In genomic region chr8:88825816-88826215, GRCm38 (mm10) we compare ENCODE assay signal across 14 mouse cellular contexts.
A peak's percentile ranks its signal among the peaks of the same experiment; 100 is the strongest.
DNase-seq lines count a peak whose midpoint lies in the region; ATAC-seq and TF ChIP-seq lines count a peak whose summit lies in the region.
"Had no signal": no experiment of that assay in that cellular context is flagged by ENCODE, and none has a peak within 500 bp of the region (broad histone marks: within the 10 kb centered on the region; RNA-seq: fewer than 3 reads in every experiment).

No protein-coding gene starts in this region.

- DNase-seq in heart, embryonic 10.5 days (ENCODE audit: low spot score) = peak; percentile 20
- DNase-seq in heart, postnatal 25 days (ENCODE audit: low spot score) = no peak
- no peak for DNase-seq in liver, postnatal 0 days
- DNase-seq in liver, embryonic 11.5 days (ENCODE audit: low spot score) = no peak
- DNase-seq in kidney, postnatal 25 days = peak; percentile 40 to 54
- no peak for DNase-seq in embryo, embryonic 9.5 days (ENCODE audit: extremely low spot score)
- DNase-seq: cerebellum, adult 11 months; cerebellum, postnatal 25 days; heart, postnatal 36 days; lung, postnatal 14 days; thymus, postnatal 4 days had no signal

- H3K36me3 ChIP-seq in heart, embryonic 10.5 days = no peaks in the 10 kb centered on the region
- H3K36me3 ChIP-seq in liver, postnatal 0 days (replicated peaks; ENCODE audit: insufficient read depth, low read length) = no peaks in the 10 kb centered on the region
- no peaks in the 10 kb centered on the region for H3K36me3 ChIP-seq in liver, embryonic 11.5 days (ENCODE audit: control insufficient read depth, insufficient read depth, low read length)
- H3K36me3 ChIP-seq: embryonic facial prominence, embryonic 13.5 days; limb, embryonic 15.5 days had no signal

- H3K9ac ChIP-seq in liver, postnatal 0 days (replicated peaks) = no peak overlapping the region
- no peak overlapping the region for H3K9ac ChIP-seq in liver, embryonic 11.5 days (ENCODE audit: low read depth, low read length)
- H3K9ac ChIP-seq: embryonic facial prominence, embryonic 13.5 days; limb, embryonic 15.5 days had no signal

- no peaks in the 10 kb centered on the region for H3K27me3 ChIP-seq in heart, embryonic 10.5 days (ENCODE audit: insufficient read depth, poor library complexity, severe bottlenecking)
- no peaks in the 10 kb centered on the region for H3K27me3 ChIP-seq in liver, postnatal 0 days (ENCODE audit: insufficient read depth, low read length)
- H3K27me3 ChIP-seq in liver, embryonic 11.5 days (replicated peaks; ENCODE audit: control insufficient read depth, insufficient read depth, low read length) = no peaks in the 10 kb centered on the region
- H3K27me3 ChIP-seq: embryonic facial prominence, embryonic 13.5 days; limb, embryonic 15.5 days had no signal

- no peaks in the 10 kb centered on the region for H3K4me1 ChIP-seq in heart, embryonic 10.5 days
- no peaks in the 10 kb centered on the region for H3K4me1 ChIP-seq in liver, postnatal 0 days (ENCODE audit: insufficient read depth)
- H3K4me1 ChIP-seq in liver, embryonic 11.5 days (replicated peaks; ENCODE audit: control insufficient read depth, insufficient read depth, low read length) = no peaks in the 10 kb centered on the region
- no peaks in the 10 kb centered on the region for H3K4me1 ChIP-seq in cortical plate, adult 2 months (ENCODE audit: control insufficient read depth, insufficient read depth, low read length)
- H3K4me1 ChIP-seq: embryonic facial prominence, embryonic 13.5 days; limb, embryonic 15.5 days had no signal

- no peak for TF ChIP-seq EP300 in liver, postnatal 0 days (IDR thresholded peaks at IDR 0.05; ENCODE audit: low read depth)

- 54% methylated on average over 5 of the region's 5 CpGs for WGBS in heart, embryonic 10.5 days
- WGBS in liver, postnatal 0 days (ENCODE audit: insufficient replicate concordance) = 44% methylated on average over 5 of the region's 5 CpGs
- 53% methylated on average over 5 of the region's 5 CpGs for WGBS in liver, embryonic 11.5 days

- intact Hi-C loops in heart, postnatal 25 days (cut with DNase I) = no loop called here

- ATAC-seq in liver, postnatal 0 days = no peak
- no peak for ATAC-seq in liver, embryonic 11.5 days (replicated peaks; ENCODE audit: low FRiP score)

- H3K27ac ChIP-seq in heart, embryonic 10.5 days = no peak overlapping the region
- H3K27ac ChIP-seq in liver, postnatal 0 days (ENCODE audit: low read depth) = no peak overlapping the region
- no peak overlapping the region for H3K27ac ChIP-seq in liver, embryonic 11.5 days (ENCODE audit: low read depth, low read length)
- no peak overlapping the region for H3K27ac ChIP-seq in cortical plate, adult 2 months (ENCODE audit: insufficient read depth, low read length)
- H3K27ac ChIP-seq: embryonic facial prominence, embryonic 13.5 days; limb, embryonic 15.5 days had no signal

- H3K9me3 ChIP-seq in heart, embryonic 10.5 days = no peaks in the 10 kb centered on the region
- no peaks in the 10 kb centered on the region for H3K9me3 ChIP-seq in liver, postnatal 0 days (ENCODE audit: low read length)
- peaks cover 9% of the 10 kb centered on the region; the same call in 1 of the 2 replicates for H3K9me3 ChIP-seq in liver, embryonic 11.5 days (ENCODE audit: control insufficient read depth, low read length)
- H3K9me3 ChIP-seq: limb, embryonic 15.5 days had no signal

- TF ChIP-seq POLR2A in cortical plate, adult 2 months (IDR thresholded peaks at IDR 0.05; ENCODE audit: extremely low read depth, insufficient read depth, low read length) = no peak

- no peak overlapping the region for H3K4me2 ChIP-seq in liver, postnatal 0 days (ENCODE audit: low read depth, low read length)
- H3K4me2 ChIP-seq in liver, embryonic 11.5 days = no peak overlapping the region
- H3K4me2 ChIP-seq: embryonic facial prominence, embryonic 13.5 days; limb, embryonic 15.5 days had no signal

- TF ChIP-seq CTCF in liver, postnatal 0 days (IDR thresholded peaks at IDR 0.05; ENCODE audit: low read depth) = peak; percentile 40
- TF ChIP-seq CTCF in cortical plate, adult 2 months (IDR thresholded peaks at IDR 0.05; ENCODE audit: extremely low read depth, insufficient read depth, low read length) = 0 out of 2 replicates have a peak, but pooled peaks have one; percentile 23

- H3K4me3 ChIP-seq in heart, embryonic 10.5 days = no peak overlapping the region
- no peak overlapping the region for H3K4me3 ChIP-seq in liver, postnatal 0 days (ENCODE audit: low read depth, low read length)
- no peak overlapping the region for H3K4me3 ChIP-seq in liver, embryonic 11.5 days (ENCODE audit: low read depth, low read length)
- H3K4me3 ChIP-seq in cortical plate, adult 2 months (ENCODE audit: insufficient read depth, low read length) = no peak overlapping the region
- H3K4me3 ChIP-seq: embryonic facial prominence, embryonic 13.5 days; limb, embryonic 15.5 days had no signal

Comparison
In these comparisons a context has a peak if more than half of its experiments do, and no peak if none do; other contexts are left out.
1. DNase-seq: peak in heart, embryonic 10.5 days (single experiment) and kidney, postnatal 25 days (2 of 2); none in heart, postnatal 25 days (single experiment), liver, postnatal 0 days (single experiment), liver, embryonic 11.5 days (single experiment) and embryo, embryonic 9.5 days (single experiment).